Mouse (Mus musculus) spleen, adult 2 months (tissue): ENCODE measurements around the gene Galnt2.

Source experiments
- CTCF ChIP-seq: fragments of 200-500 bp; IDR thresholded peaks from 2 replicates; pipeline ENCODE4 v1.5.1; 2011; ENCODE audit warnings: mild to moderate bottlenecking, inconsistent platforms; ENCODE audit not compliant: insufficient read depth, insufficient read length, insufficient replicate concordance; ENCODE audit errors: extremely low read depth
- POLR2A ChIP-seq: fragments of 200-500 bp; IDR thresholded peaks from 2 replicates; pipeline ENCODE4 v1.6.1; 2011; ENCODE audit warnings: low read depth, low read length, inconsistent platforms

DNA sequence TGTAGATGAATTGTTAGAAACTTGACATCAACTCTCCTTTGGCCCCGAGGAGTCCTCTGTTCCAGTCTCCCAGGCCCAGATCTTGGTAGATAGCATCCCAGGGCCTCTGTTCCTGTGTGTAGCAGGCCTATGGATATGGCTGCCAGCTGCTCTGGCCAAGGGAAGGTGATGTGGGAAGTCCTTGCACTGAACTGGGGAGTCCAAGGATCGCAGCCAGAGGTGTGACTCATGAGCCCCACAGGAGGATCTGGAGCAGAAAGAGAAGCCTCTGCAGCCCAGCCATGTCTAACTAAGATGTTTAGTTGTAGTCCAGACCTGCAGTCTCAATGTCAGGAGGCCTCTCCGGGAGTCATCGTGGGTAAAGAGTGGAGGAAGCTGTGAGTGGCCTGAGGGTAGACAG is 70.3 kb downstream of the Galnt2 start:
- TF ChIP-seq CTCF, result no peak
- TF ChIP-seq POLR2A, result no peak
